Mouse (Mus musculus) lung, postnatal 4 days (tissue): ENCODE data around the gene Klrb1c.
"Not testable (repeated sequence)": the region's sequence is repeated elsewhere in the genome, so short reads cannot be mapped to it uniquely, and the experiment has no call there.

ENCODE experiments used
- DNase-seq, 2 experiments: peaks; one replicate each; pipeline ENCODE4 v3.0.0; 2021

The Klrb1c gene

DNA sequence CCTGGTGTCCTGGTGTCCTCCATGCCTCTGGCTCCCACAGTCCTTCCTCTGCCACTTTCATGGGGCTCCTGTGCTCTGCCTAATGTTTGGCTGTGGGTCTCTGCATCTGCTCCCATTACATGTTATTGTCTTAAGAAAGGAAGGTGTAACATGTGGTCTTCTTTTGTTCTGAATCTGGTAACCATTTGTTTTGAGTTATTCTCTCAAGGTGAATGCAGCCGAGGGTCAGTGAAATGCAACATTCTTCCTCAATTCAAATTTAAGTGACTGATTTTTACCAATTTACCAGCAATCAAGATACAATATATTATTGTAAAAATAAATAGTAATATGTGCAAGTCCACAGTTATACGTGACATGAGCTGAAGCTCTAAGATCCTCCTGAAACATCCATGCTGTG lies at the start of gene Klrb1c:
Gene Klrb1c (minus strand): TSS at position 101 of the 400 bp plus-strand sequence.
- no peak for DNase-seq

DNA sequence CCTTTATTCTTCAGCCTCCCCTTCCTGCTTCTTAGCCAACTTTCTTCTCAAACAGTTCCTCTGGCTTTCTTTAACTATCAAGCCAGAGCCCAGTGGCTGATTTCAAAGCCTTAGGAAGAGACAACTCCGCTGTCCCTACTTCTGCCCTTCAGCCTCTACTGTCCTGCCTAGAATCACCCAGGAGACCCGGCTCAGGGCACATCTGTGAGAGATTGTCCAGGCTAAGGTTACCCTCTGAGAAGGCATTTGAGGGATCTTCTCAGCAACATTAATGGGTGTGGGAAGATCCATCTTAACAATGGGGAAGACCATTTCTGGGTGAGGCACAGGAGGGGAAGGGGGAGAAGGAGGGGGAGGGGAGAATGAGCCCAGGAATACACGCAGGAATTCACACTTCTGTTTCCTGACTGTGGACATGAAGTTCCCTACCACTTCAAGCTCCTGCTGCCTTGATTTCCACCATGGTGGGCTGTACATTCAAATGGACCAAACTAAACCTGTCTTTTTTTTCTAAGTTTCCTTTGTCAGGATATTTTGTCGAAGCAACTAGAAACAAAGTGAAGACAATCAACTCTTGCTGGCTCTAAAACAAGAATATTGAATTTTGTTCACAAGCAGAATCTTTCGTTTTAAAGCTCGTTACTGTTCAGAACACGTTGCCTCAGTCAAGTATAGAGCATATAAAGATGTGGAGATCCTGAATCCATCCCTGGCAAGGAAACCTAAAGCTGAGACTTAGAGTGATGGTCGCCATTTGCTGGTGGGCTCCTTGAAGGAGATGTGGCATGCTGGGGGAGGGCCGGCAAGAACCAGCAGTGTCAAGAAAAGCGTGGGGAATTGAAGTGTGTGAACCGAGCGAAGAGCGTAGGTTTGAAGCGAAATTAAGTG lies 48.7 kb upstream of the Klrb1c start:
- DNase-seq = no peak

DNA sequence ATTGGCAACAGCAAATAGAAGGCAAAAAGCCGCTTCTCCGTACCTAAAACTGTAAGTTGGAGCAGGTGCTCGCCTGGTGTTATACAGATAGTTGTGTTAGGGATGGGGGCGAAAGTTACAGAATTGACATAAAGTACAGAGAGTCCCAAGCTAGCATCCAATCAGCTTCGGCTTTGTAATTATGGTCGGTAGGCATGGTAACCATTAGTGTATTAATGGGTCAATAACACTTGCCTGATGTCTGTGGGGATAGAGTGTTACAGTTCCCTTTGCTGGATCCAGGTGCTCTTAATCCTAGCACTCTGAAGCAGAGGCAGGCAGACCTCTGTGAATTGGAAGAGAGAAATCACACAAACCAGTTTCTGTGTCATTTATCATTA lies 47.9 kb upstream of the Klrb1c start:
- DNase-seq = no peak

DNA sequence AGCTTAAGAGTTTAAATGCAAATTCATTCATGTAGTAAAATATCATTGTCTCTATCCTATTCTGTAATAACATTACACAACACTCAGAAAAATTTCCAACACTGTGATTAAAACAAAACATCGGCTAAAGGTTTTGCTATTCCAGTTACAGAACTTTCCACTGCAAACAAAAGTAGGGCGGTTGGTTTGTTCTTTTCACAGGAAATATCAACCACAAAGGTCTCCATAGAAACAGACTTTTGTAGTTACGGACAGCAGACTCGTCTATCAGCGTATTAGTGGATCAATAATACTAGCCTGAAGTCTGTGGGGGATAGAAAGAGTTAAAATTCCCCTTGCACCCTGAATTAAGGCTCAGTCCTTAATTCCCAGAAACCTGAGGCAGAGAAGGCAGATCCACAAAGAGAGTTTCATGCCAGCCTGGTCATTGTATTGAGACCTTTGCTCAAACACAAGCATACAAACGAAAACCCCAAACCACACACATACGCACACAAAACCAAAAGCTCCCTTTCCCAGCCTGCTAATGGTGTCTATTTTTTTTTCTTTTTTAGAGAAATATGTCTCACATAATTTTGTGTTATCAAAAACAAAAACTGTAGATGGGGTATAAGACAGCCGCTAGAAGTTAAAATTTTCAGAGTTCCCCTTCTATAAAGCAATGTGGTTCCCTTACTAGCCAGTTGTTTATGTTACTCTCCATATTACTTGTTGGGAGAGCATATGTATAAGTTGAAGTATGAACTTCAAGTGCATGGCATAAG lies 47.4 kb upstream of the Klrb1c start:
- DNase-seq = no peak

DNA sequence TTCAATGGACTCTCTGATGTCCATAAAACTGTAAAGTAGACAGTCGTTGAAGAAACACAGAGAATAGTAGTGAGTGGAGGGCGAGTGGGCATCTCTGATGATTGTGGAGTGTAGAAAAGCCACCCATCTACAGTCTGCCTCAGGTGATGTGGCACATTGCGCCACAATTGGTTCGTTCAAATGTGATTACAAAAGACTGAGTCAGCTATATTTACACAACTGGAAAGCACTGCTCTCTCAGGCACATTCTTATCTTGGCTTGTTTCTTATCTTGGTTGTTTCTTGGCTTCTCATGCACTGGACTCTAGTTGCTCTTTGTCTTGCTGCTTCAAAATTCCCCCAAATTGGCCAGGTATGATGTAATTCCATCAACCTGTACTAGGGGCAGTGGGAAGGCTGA lies 46.6 kb upstream of the Klrb1c start:
- DNase-seq = no peak

DNA sequence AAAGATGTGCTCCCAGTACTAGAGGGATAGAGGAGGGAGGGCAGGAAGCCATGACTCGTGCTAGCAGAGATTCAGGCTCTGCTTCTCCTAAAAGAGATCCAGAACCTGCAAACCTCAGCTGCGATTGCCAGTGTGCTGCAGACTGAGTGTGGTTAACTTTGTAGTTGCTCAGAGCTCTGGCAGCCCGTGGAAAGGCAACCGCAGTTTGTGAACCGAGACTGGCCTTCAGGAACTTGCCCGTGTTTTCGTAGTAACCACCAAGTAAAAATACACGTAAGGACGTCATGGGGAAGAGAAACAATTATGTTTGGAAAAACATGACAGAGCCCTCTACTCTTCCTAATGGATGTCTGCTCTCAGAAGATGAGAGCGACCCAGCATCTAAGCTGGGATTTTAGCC lies 44.0 kb upstream of the Klrb1c start:
- DNase-seq = peak in 1 of 2 experiments; percentile 12

DNA sequence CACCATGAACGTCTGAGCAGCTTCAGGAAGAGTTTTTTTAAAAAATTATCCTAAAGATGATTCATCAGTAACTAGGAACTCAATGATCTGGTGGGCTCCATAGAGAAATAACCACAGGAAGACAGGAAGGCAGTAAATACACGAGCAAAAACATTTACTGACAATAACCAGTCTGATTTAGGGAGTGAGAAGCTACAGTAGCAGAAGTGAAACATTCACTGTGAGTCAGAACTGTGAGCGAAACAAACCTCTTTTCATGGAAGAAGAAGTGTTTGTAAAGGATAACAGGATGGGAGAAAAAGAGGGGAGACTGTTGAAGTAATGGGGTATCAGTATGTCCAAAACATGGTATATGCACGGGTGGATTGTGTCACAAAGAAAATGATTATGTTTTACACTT lies 40.8 kb upstream of the Klrb1c start:
- DNase-seq = no peak

DNA sequence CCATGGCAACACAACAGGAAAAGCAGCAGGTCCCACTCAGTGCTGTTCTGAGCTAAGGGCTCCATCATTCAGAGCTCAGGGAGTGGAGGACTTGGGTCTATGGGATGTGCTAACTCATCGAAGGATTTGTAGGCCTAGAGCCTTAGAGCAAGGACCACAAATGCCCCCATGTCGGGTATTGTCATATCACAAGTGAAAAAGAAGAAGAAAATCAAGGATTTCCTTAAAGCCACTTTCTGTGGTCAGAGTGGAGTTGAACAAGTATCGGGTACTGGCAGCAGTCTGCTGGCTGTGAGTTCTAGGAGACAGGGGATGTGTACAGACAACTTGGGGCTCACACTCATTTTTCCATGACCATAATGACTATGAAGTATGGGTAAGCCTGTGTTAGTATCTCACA lies 37.8 kb upstream of the Klrb1c start:
- DNase-seq = no peak

DNA sequence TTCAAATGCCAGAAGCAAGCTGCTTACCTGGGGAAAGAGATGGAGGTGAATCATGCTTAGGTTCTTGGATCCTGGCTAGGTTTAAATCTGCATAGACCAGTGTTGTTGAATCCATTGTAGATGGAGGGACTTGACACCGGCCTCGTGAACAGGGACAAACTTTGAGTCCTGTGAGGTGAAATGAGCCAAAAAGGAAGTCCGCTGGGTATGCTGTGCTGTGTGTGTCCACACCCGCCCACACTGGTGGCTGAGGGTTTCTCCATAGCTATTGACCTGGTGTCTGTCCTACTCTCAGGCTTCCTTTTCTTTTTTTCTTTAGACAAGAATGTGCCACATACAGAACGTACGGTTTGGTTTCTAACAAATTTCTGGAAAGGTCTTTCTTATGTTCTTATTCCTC lies 37.1 kb upstream of the Klrb1c start, which contains the start of the genes Gm44511 and Klrb1b:
Gene Gm44511 (minus strand): TSS at position 184 of the 400 bp plus-strand sequence.
Gene Klrb1b (minus strand): TSS at position 200 of the 400 bp plus-strand sequence.
- DNase-seq = peak; percentile 35 to 43

DNA sequence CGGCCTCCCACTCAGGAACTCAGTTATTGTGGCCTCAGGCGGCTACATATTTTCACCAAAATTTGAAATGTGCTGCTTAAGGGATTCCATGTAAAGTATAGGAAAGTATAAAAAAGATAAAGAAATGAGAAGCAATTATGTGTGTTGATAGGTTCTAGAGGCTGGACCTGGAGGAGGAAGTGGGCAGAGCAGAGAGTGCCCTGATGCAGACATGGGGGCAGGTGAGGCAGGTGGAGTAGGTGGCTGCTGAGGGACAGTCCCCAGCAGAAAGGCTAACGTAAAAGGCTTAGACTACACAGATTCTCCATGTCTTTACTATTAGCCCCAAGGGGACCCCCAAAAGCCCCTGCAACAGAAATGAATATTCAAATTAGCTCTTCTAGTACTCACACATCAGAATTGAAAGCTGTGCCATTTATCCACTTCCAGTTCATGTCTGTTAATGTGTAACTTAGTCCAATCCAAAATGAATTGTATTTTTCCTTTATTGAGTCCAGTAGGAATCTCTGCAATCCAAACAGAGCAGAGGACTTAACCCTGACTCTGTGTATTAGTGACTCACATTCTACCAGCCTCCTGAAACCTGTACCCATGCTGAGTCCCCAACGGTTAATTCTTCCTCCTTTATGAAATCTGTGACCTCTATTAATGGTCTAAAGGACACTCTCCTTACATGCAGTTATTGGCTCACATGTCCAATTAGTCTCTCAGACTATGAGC lies 29.2 kb upstream of the Klrb1c start:
- DNase-seq = no peak

DNA sequence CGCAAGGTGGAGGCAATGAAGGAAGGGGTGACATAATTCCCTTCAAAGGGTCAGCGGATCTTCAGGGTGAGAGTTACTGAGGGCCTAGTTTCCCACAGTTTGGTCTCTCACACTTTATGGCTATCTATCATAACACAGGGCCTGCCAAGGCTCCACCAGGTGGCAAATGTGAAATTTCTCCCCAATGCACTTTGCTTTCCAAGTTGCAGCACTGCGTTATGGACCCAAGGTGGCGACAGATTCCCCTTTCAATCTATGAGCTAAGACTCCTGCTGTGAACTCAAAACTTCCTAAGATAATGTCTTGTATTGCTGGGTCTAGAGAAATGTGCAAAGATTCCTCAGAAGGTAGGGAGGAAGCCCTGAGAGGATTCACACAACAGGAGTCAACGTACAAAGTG lies 19.5 kb upstream of the Klrb1c start:
- DNase-seq = peak; percentile 37 to 61

DNA sequence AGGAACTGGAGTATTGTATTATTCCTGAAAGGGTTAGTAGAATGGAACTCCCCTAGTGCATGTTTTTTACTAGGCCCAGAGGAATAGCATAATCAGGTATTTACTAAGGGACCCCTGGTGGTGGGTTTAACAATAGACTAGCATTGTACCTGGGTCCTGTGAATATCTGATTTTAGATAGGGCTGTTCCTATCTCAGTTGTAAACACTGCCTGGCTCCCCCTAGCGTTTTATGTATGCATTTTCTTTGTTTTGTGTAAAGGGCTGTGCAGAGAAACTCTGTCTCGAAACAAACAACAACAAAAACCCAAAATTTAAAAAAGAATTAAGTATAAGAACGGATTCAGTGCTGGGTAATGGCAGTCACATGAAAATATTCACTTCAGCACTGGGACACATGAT lies 18.0 kb upstream of the Klrb1c start:
- no peak for DNase-seq

DNA sequence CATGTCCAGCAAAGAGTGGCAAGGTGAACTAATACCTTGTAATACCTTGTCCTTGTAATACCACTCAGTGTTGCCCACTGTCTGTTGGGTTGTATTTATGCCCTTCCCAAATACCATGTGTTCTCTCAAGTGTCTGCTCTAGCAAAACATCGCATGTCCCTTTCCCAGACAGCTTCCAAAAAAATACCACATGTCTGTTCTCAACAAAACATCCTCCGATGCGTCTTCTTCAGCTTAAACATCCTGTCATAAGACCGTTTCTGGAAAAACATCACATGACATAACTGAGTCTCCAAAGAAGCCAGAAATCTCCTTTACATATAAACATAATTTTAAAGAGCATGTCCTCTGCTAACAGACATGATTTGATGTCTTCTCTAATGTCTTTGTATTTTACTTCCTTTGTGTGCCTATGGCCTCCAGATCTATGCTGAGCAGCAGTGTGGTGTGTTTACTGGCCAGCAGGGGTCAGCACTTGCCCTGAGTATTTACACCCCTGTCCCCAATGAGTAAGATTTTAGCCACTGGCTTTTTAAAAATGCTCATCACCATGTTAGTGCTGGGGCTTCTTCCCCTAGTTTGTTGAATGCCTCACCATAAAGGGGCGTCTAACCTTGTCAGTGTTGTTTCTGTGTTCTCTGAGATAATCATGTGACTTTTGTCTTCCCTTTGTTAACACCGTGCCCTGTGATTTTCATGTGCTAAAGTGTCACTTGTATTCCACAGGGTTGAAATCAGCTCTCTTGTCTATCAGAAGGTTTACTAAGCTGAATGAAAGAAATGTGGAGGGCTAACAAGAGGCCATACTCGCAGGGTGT lies 16.0 kb upstream of the Klrb1c start:
- peak; percentile 57 to 76 for DNase-seq

DNA sequence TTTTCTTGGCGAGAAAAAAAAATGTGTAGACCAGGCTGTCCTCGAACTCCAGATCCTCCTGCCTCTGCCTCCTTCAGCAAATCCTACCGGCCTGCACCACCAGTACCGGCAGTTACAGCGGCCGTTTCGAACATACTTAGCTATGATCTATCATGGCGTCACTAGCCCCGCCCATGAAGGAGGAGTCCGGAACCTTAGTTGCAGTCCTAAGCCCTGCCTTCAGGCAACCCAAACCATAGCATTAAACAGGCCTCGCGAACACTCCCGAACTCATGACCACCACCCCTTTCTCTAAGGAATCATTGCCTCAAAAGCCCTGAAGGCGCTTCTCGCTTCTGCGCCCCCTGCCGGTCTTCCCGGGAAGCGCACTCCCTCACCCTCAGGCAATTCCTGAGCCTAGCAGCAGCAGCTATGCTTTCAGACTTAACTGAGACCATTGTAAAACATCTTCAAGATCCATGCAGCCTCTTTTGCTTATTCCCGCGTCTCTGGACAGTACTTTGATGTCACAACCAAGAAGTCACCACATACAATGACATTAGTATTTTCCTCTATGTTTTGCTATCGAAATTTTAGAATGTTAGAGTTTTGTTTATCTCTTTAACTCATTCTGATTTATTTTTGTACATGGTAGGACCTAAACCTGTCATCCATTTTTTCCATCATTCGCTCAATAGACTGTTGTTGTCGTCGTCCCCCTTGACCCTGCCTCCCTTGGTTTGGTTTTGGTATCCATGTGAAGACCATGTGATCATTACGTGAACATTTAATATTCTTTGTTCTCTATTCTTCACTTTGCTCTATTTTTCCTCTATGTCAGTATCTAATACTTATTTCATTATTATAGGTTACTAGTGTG lies 14.2 kb upstream of the Klrb1c start:
- DNase-seq = peak; percentile 95 to 96

DNA sequence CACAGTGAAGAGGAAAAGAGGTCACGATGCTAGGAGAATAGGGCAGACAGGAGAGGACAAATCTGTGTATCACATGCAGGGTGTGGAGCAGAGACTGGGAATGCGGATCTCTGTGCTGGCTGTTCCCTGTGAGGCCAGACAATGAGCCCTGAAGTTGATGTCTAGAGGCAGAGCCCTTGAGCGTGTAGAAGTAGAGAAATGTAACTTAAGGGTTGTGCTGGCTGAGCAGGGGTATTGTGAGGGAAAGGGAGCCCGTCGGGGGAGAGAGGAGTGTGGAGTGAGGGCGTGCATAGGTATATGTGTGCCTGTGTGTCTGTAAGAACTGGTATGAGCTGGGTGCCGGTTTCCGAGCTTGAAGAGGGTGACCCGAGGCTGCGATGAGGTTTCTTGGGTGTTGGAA lies 13.5 kb upstream of the Klrb1c start:
- no peak for DNase-seq

DNA sequence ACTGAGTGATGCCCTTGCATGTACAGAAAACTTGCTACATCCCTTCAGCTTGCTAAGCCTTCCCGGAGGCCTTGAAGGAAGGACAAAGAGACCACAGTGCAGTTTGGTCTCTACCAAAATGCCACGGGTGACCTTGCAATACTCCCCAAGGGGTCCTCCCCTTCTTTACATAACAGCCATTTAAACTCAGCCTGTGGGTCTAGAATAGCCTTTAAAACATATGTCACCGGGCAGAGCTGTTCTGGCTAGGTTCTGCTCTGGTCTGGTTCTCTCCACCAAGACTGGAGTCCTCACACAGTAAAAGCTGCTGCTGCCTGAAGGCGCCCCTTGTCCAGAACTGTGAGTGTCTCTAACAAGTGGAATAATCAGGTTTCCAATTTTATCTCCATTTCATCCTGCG lies 11.7 kb upstream of the Klrb1c start:
- DNase-seq = not testable (repeated sequence)

DNA sequence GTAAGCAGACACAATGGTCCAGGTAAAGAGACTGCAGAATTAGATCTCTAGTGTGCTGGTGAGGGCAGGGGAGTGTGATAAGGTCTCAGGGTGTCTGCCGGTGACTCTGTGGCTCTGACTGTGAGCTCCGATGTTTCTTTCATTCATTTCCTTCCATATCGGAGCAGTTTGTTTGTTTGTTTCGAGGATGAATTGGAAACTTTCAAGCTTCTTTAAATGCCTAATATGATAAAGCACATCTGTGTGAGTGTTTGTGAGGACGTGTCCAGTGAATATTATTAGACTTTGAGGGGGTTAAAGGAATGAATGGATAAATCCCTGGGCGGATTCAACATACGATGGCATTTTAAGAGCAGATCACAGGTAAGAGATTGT lies 10.9 kb upstream of the Klrb1c start:
- DNase-seq = no peak

DNA sequence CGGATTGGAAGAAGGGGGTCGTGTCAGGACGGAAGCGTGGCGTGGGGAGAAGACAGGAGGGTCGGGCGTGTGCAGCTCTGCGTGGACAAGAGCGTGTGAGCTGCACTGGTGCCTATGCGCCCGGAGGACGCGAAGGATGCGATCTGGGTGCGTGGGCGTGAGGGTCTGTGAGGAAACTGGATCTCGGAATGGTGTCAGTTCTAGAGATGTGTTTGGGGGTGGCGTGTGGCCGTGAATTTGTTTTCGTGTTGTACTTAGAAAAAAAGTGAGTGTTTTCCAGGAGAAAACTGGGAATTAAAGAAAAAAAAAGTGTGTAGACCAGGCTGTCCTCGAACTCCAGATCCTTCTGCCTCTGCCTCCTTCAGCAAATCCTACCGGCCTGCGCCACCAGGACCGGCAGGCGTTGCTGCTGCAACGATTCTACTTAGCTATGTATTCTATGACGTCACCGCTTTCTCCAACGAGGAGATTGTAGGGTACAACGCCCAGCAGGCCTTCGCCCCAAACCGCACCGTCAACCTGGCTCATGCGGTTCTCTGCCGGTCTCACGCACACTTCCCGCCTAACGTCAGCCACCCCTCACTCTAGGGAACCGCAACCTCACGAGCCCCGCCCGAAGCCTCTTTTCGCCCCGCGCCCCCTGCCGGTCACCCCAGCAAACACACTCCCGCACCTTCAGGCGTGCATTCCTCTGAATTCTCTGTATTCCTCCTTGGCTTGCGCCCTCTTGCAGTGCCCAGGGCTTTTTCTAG lies 10.3 kb upstream of the Klrb1c start:
- DNase-seq = peak; percentile 87 to 90

DNA sequence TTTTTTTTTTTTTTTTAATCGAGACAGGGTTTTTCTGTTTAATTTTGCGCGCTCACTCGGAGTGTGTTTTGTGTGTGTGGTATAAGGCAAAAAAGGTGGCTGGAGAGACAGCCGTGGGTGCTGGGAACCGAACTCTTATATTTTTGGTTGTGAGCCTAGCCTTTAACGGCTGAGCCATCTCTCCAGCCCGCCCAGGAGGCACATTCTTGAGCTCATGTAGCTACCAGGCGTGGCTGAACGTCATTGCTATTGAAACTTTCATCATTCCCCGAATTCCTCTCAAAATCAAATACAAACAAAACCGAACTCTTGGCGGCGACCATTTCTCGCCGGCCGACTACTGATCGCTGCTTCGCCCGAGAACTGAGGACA lies 9.7 kb upstream of the Klrb1c start:
- DNase-seq = peak; percentile 76 to 83

DNA sequence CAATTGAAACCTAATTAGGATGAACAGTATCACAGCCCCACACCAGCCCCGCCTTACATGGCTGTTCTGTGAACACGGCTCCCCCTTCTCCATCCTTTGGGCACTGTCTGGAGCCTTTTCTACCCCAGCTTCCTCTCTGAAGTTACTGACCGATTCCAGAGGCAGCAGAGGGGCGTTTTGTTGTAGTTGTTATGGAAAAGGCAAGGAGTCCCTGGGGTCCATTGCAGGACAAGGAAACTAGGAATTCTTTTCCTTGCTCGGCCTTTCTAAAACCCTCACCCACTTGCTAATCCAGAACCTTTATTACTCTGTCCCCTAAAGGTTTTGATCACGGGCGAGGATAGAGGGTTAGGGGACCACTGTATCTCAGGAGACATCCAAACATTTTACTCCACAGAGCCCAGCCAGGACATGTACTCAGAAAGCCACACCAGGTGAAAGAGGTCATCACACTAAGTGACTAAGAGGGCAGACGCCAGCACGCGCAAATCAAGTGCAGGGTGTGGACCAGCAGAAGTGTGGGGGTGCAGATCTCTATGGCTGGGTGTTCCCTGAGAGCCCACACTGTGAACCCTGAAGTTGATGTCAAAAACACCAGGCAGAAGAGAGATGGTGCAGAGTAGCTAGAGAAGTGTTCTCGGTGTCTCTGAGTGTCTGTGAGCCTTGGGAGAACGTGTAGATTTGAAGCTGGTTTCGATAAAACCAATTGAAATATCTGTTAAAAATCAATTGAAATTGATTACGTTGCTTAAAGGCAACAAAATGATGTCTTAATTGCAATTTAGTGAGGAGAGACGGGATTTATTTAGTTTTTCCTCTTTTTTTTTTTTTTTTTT lies 9.1 kb upstream of the Klrb1c start:
- peak; percentile 24 to 35 for DNase-seq
